Mouse (Mus musculus): ENCODE data around the gene Mex3b. TPM values are rescaled to one million over a fixed set of nuclear protein-coding genes. Genes with fewer than 3 reads are reported as not detected.

Gene Mex3b
- polyA plus RNA-seq, 2 experiments = 0.48 to 1.4 TPM

- DNase-seq (ENCODE audit: low read depth in 3 of 3, low spot score in 3 of 3) (no peak), ATAC-seq (ENCODE audit: insufficient read depth) (no peak)
- Histone ChIP-seq H3K9ac (replicated peaks) (no peak overlapping the region), H3K9me3 (ENCODE audit: control insufficient read depth, low read length) (no peaks in the 10 kb centered on the region), H3K27ac (no peak overlapping the region), H3K27me3 (ENCODE audit: control insufficient read depth, insufficient read depth, low read length) (no peaks in the 10 kb centered on the region), H3K4me3 (ENCODE audit: insufficient read depth in 1 of 2, low read depth in 2 of 2, low read length in 2 of 2) (no peak overlapping the region), H3K4me2 (ENCODE audit: low read depth) (no peak overlapping the region), H3K36me3 (replicated peaks; ENCODE audit: control insufficient read depth, insufficient read depth, low read depth) (no peaks in the 10 kb centered on the region), H3K4me1 (replicated peaks; ENCODE audit: control insufficient read depth in 2 of 2, insufficient read depth in 2 of 2, low read length in 1 of 2) (no peaks in the 10 kb centered on the region)
- TF ChIP-seq CTCF (IDR thresholded peaks at IDR 0.05; ENCODE audit: low read depth) = no peak
- TF ChIP-seq EP300 (IDR thresholded peaks at IDR 0.05; ENCODE audit: low read depth) = no peak
- 20% methylated on average over 5 of the region's 5 CpGs for WGBS (ENCODE audit: insufficient replicate concordance)
Observed at GRCm38 (mm10) chr7:82876551-82876950, 9.4 kb downstream of the Mex3b start.

GRCm38 (mm10) chr7:82880016-82880415, 12.9 kb downstream of the Mex3b start:
- no peaks in the 10 kb centered on the region for H3K36me3 ChIP-seq (replicated peaks; ENCODE audit: control insufficient read depth, insufficient read depth, low read depth)
- no peak overlapping the region for H3K27ac ChIP-seq
- no peaks in the 10 kb centered on the region for H3K27me3 ChIP-seq (ENCODE audit: control insufficient read depth, insufficient read depth, low read length)
- TF ChIP-seq CTCF (IDR thresholded peaks at IDR 0.05; ENCODE audit: low read depth) (no peak), EP300 (IDR thresholded peaks at IDR 0.05; ENCODE audit: low read depth) (no peak)
- no peak for ATAC-seq (ENCODE audit: insufficient read depth)
- no peaks in the 10 kb centered on the region for H3K9me3 ChIP-seq (ENCODE audit: control insufficient read depth, low read length)
- no peaks in the 10 kb centered on the region for H3K4me1 ChIP-seq (replicated peaks; ENCODE audit: control insufficient read depth in 2 of 2, insufficient read depth in 2 of 2, low read length in 1 of 2)
- H3K9ac ChIP-seq (replicated peaks) = no peak overlapping the region
- no peak overlapping the region for H3K4me2 ChIP-seq (ENCODE audit: low read depth)
- 60% methylated on average over 5 of the region's 5 CpGs for WGBS (ENCODE audit: insufficient replicate concordance)
- H3K4me3 ChIP-seq (ENCODE audit: insufficient read depth in 1 of 2, low read depth in 2 of 2, low read length in 2 of 2) = no peak overlapping the region
- no peak for DNase-seq (ENCODE audit: low read depth in 3 of 3, low spot score in 3 of 3)

- WGBS (ENCODE audit: insufficient replicate concordance) = 54% methylated on average over 5 of the region's 5 CpGs
- no peak for ATAC-seq (ENCODE audit: insufficient read depth)
- no peaks in the 10 kb centered on the region for H3K27me3 ChIP-seq (ENCODE audit: control insufficient read depth, insufficient read depth, low read length)
- H3K9ac ChIP-seq (replicated peaks) = no peak overlapping the region
- H3K9me3 ChIP-seq (ENCODE audit: control insufficient read depth, low read length) = no peaks in the 10 kb centered on the region
- no peaks in the 10 kb centered on the region for H3K36me3 ChIP-seq (replicated peaks; ENCODE audit: control insufficient read depth, insufficient read depth, low read depth)
- no peak overlapping the region for H3K4me3 ChIP-seq (ENCODE audit: insufficient read depth in 1 of 2, low read depth in 2 of 2, low read length in 2 of 2)
- H3K4me2 ChIP-seq (ENCODE audit: low read depth) = no peak overlapping the region
- no peak for DNase-seq (ENCODE audit: low read depth in 3 of 3, low spot score in 3 of 3)
- H3K4me1 ChIP-seq (replicated peaks; ENCODE audit: control insufficient read depth in 2 of 2, insufficient read depth in 2 of 2, low read length in 1 of 2) = no peaks in the 10 kb centered on the region
- TF ChIP-seq EP300 (IDR thresholded peaks at IDR 0.05; ENCODE audit: low read depth) (no peak), CTCF (IDR thresholded peaks at IDR 0.05; ENCODE audit: low read depth) (peak; percentile 34)
- H3K27ac ChIP-seq = no peak overlapping the region
Observed at GRCm38 (mm10) chr7:82880700-82881099, 13.6 kb downstream of the Mex3b start.

- ATAC-seq (ENCODE audit: insufficient read depth) = no peak
- WGBS (ENCODE audit: insufficient replicate concordance) = 25% methylated on average over 6 of the region's 6 CpGs
- H3K4me3 ChIP-seq (ENCODE audit: insufficient read depth in 1 of 2, low read depth in 2 of 2, low read length in 2 of 2) = no peak overlapping the region
Observed at GRCm38 (mm10) chr7:82890317-82890850, 23.3 kb downstream of the Mex3b start.

GRCm38 (mm10) chr7:82890875-82891515, 23.9 kb downstream of the Mex3b start:
- Histone ChIP-seq H3K36me3 (replicated peaks; ENCODE audit: control insufficient read depth, insufficient read depth, low read depth) (no peaks in the 10 kb centered on the region), H3K4me2 (ENCODE audit: low read depth) (no peak overlapping the region), H3K9ac (replicated peaks) (no peak overlapping the region), H3K4me3 (ENCODE audit: insufficient read depth in 1 of 2, low read depth in 2 of 2, low read length in 2 of 2) (no peak overlapping the region), H3K9me3 (ENCODE audit: control insufficient read depth, low read length) (no peaks in the 10 kb centered on the region), H3K27ac (no peak overlapping the region), H3K27me3 (ENCODE audit: control insufficient read depth, insufficient read depth, low read length) (no peaks in the 10 kb centered on the region), H3K4me1 (replicated peaks; ENCODE audit: control insufficient read depth in 2 of 2, insufficient read depth in 2 of 2, low read length in 1 of 2) (no peaks in the 10 kb centered on the region)
- DNase-seq (ENCODE audit: low read depth in 3 of 3, low spot score in 3 of 3) (no peak), ATAC-seq (ENCODE audit: insufficient read depth) (no peak)
- 4% methylated on average over 1 of the region's 1 CpGs for WGBS (ENCODE audit: insufficient replicate concordance)
- TF ChIP-seq EP300 (IDR thresholded peaks at IDR 0.05; ENCODE audit: low read depth) (no peak), CTCF (IDR thresholded peaks at IDR 0.05; ENCODE audit: low read depth) (no peak)

More at GRCm38 (mm10) chr7:82890317-82890850, 23.3 kb downstream of the Mex3b start:
- no peak for DNase-seq (ENCODE audit: low read depth in 3 of 3, low spot score in 3 of 3)
- no peak overlapping the region for H3K4me2 ChIP-seq (ENCODE audit: low read depth)
- H3K4me1 ChIP-seq (replicated peaks; ENCODE audit: control insufficient read depth in 2 of 2, insufficient read depth in 2 of 2, low read length in 1 of 2) = no peaks in the 10 kb centered on the region
- no peak overlapping the region for H3K9ac ChIP-seq (replicated peaks)
- H3K9me3 ChIP-seq (ENCODE audit: control insufficient read depth, low read length) = no peaks in the 10 kb centered on the region
- no peaks in the 10 kb centered on the region for H3K36me3 ChIP-seq (replicated peaks; ENCODE audit: control insufficient read depth, insufficient read depth, low read depth)
- TF ChIP-seq EP300 (IDR thresholded peaks at IDR 0.05; ENCODE audit: low read depth) = no peak
- H3K27ac ChIP-seq = no peak overlapping the region
- no peaks in the 10 kb centered on the region for H3K27me3 ChIP-seq (ENCODE audit: control insufficient read depth, insufficient read depth, low read length)

Measured in liver, embryonic 14.5 days (tissue).